Mouse (Mus musculus): Measurements from ENCODE around the gene Dtnb. TPM values are rescaled to one million over a fixed set of nuclear protein-coding genes. Genes with fewer than 3 reads are reported as not detected.

Dtnb gene
- polyA plus RNA-seq, 1 experiment = 53.8 TPM

DNA sequence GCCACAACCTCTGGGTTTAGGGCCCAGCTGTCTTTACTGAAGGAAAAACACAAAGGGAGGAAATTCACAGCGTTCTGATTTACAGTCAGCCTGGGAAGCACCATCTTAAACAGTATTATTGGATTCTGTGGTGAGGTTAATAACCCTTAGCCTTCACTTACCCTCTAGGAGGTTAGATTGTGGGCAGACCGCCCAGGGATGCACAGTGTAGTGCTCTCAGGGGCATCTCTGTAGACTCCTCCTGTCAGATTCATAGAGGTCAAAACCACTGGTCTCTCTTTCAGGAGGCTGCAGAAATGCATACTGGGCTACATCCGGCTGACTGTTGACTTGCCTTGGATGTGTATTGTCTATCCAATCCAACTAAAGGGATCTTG lies 168.5 kb downstream of the Dtnb start:
- no peak for TF ChIP-seq FLI1 (IDR thresholded peaks at IDR 0.05; ENCODE audit: low read length)
- TF ChIP-seq GATA1 (IDR thresholded peaks at IDR 0.05; ENCODE audit: borderline replicate concordance, low read length) = no peak
- Histone ChIP-seq H3K36me3 (replicated peaks; ENCODE audit: low read length) (peaks cover 2% of the 10 kb centered on the region), H3K4me1 (peaks cover 35% of the 10 kb centered on the region), H3K9me3 (no peaks in the 10 kb centered on the region), H3K27me3 (replicated peaks) (no peaks in the 10 kb centered on the region), H3K4me3 (replicated peaks) (no peak overlapping the region)

DNA sequence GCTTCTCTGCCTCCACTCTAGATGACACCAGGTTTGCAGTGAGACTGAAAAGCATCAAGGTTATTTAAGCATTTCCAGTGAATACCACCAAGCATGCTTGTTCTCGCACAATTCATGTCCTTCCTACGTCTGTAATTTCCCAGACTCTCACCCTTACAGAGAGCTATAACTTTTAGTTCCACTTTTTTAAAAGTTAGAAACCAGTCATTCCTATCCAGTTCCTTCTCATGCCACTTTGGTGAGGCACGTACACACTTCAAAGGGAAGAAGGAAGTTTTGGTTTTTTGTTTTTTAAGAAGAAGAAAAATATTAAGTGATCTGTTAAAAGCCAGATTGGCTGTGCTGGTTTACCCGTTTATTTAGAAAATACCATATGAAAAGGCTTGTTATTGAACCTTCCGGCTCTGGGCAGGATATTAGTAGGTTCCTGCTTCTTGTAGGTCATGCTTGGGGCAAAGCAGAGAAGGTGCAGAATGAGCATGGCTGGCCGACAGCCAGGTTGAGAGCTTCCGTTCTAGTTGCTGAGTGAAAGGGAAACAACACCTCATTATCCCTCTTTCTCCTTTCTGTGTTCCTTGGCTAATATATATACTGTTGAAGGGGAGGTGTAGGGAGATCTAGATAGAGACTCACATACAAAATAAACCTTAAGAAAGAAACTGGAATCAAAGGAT lies 173.4 kb downstream of the Dtnb start:
- H3K4me1 ChIP-seq = peaks cover 6% of the 10 kb centered on the region
- no peak overlapping the region for H3K4me3 ChIP-seq (replicated peaks)
- H3K9me3 ChIP-seq = no peaks in the 10 kb centered on the region
- H3K36me3 ChIP-seq (replicated peaks; ENCODE audit: low read length) = peaks cover 2% of the 10 kb centered on the region
- H3K27me3 ChIP-seq (replicated peaks) = no peaks in the 10 kb centered on the region
- TF ChIP-seq GATA1 (IDR thresholded peaks at IDR 0.05; ENCODE audit: borderline replicate concordance, low read length) (no peak), FLI1 (IDR thresholded peaks at IDR 0.05; ENCODE audit: low read length) (no peak)

DNA sequence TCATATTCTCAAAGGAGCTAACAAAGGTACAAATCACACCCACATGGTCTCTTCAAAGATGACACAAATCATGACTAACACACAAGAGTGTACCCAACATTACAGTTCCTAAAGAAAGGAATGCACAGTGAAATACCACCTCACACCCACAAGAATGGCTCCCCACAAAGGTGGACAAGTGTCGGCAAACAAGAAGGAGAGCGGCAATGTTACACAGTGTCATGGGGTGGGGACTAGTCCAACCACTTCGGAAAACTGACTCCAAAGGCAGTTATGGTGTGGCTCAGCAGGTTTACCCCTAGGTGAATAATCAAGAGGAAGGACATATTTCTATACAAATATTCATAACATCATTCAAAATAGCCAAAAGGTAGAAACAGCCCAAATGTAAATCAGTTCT lies 174.2 kb downstream of the Dtnb start:
- no peak overlapping the region for H3K4me3 ChIP-seq (replicated peaks)
- TF ChIP-seq GATA1 (IDR thresholded peaks at IDR 0.05; ENCODE audit: borderline replicate concordance, low read length) = no peak
- TF ChIP-seq FLI1 (IDR thresholded peaks at IDR 0.05; ENCODE audit: low read length) = no peak
- no peaks in the 10 kb centered on the region for H3K9me3 ChIP-seq
- no peaks in the 10 kb centered on the region for H3K4me1 ChIP-seq
- H3K27me3 ChIP-seq (replicated peaks) = no peaks in the 10 kb centered on the region
- peaks cover 2% of the 10 kb centered on the region for H3K36me3 ChIP-seq (replicated peaks; ENCODE audit: low read length)

DNA sequence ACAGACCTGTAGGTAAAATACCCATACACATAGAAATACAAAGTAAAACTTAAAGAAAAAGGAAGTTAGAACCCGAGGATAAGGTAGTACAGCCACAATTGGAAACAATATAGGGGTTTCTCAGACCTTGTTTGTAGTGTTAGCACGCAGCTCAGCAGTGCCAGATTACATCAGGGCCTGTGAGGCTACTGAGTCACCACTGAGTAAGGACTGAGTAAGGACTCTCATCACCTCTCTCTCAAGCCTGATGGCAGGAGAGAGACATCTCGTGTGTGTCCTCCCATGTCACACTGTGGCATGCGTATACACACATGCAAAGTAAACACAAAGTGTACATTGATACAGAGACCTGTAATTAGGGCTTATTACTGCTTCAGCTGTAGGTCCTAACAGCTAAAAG lies 175.4 kb downstream of the Dtnb start:
- Histone ChIP-seq H3K4me1 (peaks cover 2% of the 10 kb centered on the region; the same call in 1 of the 2 replicates), H3K4me3 (replicated peaks) (no peak overlapping the region), H3K36me3 (replicated peaks; ENCODE audit: low read length) (peaks cover 6% of the 10 kb centered on the region), H3K9me3 (no peaks in the 10 kb centered on the region), H3K27me3 (replicated peaks) (no peaks in the 10 kb centered on the region)
- TF ChIP-seq GATA1 (IDR thresholded peaks at IDR 0.05; ENCODE audit: borderline replicate concordance, low read length) (no peak), FLI1 (IDR thresholded peaks at IDR 0.05; ENCODE audit: low read length) (no peak)

DNA sequence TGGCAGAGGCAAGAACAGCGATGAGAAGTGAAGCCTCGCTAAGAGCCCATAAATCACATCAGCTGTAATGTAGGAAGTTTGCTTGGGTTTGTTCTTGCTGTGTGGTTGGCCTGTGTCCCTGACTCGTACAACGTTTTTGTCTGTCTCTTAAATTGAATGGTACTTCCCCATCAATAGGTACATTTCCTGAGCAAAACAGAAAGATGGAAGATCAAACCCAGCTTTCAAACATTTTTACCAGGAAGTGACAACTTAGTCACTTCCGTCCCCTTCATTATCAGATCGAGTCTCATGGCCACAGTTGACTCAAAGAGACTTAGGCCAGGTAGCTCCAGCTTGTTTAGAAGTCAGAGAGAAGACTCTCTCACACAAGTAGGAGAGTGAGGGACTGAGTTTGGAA lies 183.3 kb downstream of the Dtnb start:
- Histone ChIP-seq H3K4me3 (replicated peaks) (no peak overlapping the region), H3K4me1 (peaks cover 24% of the 10 kb centered on the region), H3K36me3 (replicated peaks; ENCODE audit: low read length) (peaks cover 9% of the 10 kb centered on the region), H3K9me3 (no peaks in the 10 kb centered on the region), H3K27me3 (replicated peaks) (no peaks in the 10 kb centered on the region)
- no peak for TF ChIP-seq GATA1 (IDR thresholded peaks at IDR 0.05; ENCODE audit: borderline replicate concordance, low read length)
- no peak for TF ChIP-seq FLI1 (IDR thresholded peaks at IDR 0.05; ENCODE audit: low read length)

DNA sequence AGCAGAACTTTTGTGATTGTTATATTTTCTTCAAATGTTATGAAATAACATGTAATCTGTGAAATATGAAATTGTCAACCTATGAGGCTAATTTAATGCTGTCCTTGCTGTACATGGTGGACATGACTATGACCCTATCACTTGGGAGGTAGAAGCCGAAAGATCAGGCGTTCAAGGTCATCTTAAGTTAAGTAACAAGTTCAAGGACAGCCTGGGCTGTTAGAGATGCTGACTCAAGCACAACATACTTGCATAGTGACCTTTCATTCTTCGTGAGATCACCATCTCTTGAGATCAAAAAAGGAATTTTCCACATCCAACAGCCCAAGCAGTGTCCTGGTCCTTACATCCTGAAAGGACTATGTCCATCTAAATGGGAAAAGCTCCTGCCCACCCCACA lies 184.0 kb downstream of the Dtnb start:
- Histone ChIP-seq H3K4me1 (peaks cover 27% of the 10 kb centered on the region), H3K4me3 (replicated peaks) (no peak overlapping the region), H3K27me3 (replicated peaks) (no peaks in the 10 kb centered on the region), H3K36me3 (replicated peaks; ENCODE audit: low read length) (peaks cover 9% of the 10 kb centered on the region), H3K9me3 (no peaks in the 10 kb centered on the region)
- TF ChIP-seq GATA1 (IDR thresholded peaks at IDR 0.05; ENCODE audit: borderline replicate concordance, low read length) (no peak), FLI1 (IDR thresholded peaks at IDR 0.05; ENCODE audit: low read length) (no peak)

DNA sequence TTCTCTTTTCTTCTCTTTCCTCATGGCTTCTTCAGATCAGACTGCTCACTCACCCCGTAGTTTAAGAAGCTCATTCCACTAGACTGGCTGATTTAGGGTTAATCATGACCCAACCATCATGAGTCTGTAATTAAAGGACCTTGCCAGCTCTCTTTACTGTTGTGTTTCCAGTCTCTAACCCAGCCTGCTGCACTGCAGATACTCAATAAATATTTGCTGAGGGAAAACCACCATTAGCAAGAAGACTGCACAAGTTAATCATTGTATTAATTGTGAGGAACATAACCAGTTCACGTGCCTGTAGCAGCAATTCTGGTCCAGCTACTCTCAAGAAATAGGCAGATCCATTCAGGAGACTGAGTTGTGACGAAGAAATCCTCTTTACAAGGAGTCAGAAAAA lies 185.9 kb downstream of the Dtnb start:
- H3K4me1 ChIP-seq = peaks cover 28% of the 10 kb centered on the region
- TF ChIP-seq GATA1 (IDR thresholded peaks at IDR 0.05; ENCODE audit: borderline replicate concordance, low read length) = no peak
- TF ChIP-seq FLI1 (IDR thresholded peaks at IDR 0.05; ENCODE audit: low read length) = no peak
- no peaks in the 10 kb centered on the region for H3K27me3 ChIP-seq (replicated peaks)
- no peak overlapping the region for H3K4me3 ChIP-seq (replicated peaks)
- peaks cover 4% of the 10 kb centered on the region for H3K36me3 ChIP-seq (replicated peaks; ENCODE audit: low read length)
- no peaks in the 10 kb centered on the region for H3K9me3 ChIP-seq

DNA sequence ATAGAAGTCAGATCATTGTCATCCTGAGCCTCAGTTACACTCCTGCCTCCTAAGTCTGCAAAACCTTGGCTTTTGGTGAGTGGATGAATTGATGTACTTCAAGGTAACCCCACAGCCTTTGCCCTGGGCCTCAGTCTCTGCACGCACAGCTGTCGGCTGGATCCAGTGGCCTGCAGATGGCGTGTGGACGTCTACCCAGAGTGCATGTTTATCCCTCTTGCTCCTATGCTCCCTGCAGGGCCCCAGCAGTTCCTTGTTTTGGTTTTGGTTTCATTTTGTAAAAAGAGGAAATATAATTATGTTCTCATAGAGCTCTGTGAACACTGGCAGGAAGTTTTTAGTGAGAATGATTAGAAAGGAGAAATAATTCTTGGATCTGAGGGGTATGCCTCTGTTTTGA lies 187.2 kb downstream of the Dtnb start:
- H3K27me3 ChIP-seq (replicated peaks) = no peaks in the 10 kb centered on the region
- no peaks in the 10 kb centered on the region for H3K36me3 ChIP-seq (replicated peaks; ENCODE audit: low read length)
- no peak for TF ChIP-seq GATA1 (IDR thresholded peaks at IDR 0.05; ENCODE audit: borderline replicate concordance, low read length)
- no peak for TF ChIP-seq FLI1 (IDR thresholded peaks at IDR 0.05; ENCODE audit: low read length)
- peaks cover 28% of the 10 kb centered on the region for H3K4me1 ChIP-seq
- H3K9me3 ChIP-seq = no peaks in the 10 kb centered on the region
- peak overlapping the region; percentile 86 for H3K4me3 ChIP-seq (replicated peaks)

DNA sequence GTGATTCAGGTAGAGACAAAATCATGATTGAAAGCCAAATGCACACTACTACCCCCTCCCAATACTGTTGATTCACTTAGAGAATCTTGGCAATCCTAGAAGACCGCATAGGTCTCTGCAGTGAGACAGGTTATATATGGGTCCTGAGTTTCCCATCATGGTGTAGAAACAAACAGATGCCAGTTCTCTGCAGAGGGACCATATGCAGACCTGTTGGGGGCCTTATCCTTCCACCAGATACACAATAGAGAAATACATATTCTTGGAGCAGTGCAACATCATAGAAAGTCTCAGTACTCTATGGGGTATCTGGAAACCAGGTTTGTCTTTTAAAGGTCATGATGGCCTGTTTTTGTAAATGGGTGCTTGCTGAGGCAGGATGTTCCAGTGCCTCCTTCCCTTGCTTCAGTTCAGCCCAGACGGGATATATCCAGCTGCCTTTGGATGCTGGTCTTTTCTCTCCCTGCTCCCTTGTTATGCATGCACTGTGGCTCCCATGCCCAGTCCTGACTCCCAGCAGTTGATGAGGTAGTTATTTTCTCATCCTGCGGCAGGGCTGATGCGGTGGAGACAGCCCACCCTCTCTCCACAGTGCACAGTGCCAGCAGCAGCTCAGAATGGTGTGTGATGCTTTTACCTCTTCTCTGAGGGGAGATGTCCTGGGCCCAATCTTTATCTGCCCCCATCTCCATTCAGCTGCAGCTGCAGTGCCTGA lies 188.9 kb downstream of the Dtnb start:
- Histone ChIP-seq H3K4me1 (peaks cover 25% of the 10 kb centered on the region), H3K9me3 (no peaks in the 10 kb centered on the region), H3K4me3 (replicated peaks) (no peak overlapping the region), H3K27me3 (replicated peaks) (no peaks in the 10 kb centered on the region), H3K36me3 (replicated peaks; ENCODE audit: low read length) (no peaks in the 10 kb centered on the region)
- no peak for TF ChIP-seq GATA1 (IDR thresholded peaks at IDR 0.05; ENCODE audit: borderline replicate concordance, low read length)
- TF ChIP-seq FLI1 (IDR thresholded peaks at IDR 0.05; ENCODE audit: low read length) = no peak

DNA sequence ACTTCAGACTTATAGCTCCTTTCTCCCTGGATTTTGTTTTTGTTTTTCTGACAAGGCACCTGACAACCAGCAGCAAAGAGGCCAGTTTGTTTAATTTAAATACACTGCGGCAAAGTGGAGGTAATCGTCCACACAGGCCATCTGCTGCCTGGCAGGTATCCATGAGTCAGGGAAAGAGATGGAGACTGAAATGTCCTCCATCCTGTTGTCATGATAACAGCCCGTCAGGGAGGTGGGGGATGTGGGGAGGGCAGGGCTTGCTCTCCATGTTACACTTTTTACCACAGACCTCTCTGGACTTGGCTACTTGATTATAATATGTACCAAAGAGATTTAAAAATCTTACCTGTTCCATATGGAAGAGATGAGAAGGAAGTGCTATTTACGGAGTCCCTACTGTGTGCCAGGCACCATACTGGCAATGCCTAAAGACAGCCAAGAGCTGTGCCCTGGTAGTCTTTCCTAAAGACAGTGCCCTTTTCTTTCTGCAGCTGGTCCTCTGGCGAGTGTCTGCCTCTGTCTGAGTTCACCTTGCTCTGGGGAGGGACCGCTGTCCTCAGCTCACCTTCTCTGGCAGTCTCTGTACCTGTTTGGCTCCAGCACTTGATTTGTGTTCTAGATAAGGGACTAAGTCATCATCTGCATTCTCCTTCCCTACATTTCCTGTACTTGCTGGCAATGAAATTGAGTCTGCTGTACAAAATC lies 189.6 kb downstream of the Dtnb start:
- no peaks in the 10 kb centered on the region for H3K36me3 ChIP-seq (replicated peaks; ENCODE audit: low read length)
- TF ChIP-seq GATA1 (IDR thresholded peaks at IDR 0.05; ENCODE audit: borderline replicate concordance, low read length) (no peak), FLI1 (IDR thresholded peaks at IDR 0.05; ENCODE audit: low read length) (no peak)

More for the DNA sequence above, 189.6 kb downstream of the Dtnb start:
- no peak overlapping the region for H3K4me3 ChIP-seq (replicated peaks)
- no peaks in the 10 kb centered on the region for H3K9me3 ChIP-seq
- H3K4me1 ChIP-seq = peaks cover 32% of the 10 kb centered on the region
- no peaks in the 10 kb centered on the region for H3K27me3 ChIP-seq (replicated peaks)

All from megakaryocyte, embryonic 14.5 days (primary cell).